Mouse (Mus musculus) kidney, adult 11 months (tissue): ENCODE data around the gene Tfb2m.

ENCODE experiments used
- DNase-seq: peaks from one replicate; pipeline ENCODE4 v3.0.0; 2022

Tfb2m gene

DNA sequence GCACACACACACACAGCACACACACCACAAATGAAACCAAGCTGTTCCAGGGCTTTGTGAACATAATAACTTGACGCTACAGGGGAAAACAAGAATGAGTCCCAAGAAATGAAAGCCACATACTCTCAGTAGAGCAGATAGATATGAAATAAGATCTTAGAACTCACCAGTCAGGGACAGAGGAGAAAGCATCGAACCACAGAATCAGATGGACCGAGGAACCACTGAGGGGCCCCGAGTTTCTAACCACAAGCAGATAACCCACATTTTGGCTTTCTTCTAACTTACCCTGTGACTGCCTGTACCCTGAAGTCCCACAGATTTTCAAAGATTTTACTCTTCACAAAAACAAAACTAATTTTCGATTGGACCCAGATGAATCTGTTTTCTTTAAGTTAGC is 53.2 kb downstream of the Tfb2m start:
- DNase-seq, result no peak

- DNase-seq, result no peak
These were observed 57.5 kb downstream of the Tfb2m start for GRCm38 (mm10) chr1:179488520-179488919.

DNA sequence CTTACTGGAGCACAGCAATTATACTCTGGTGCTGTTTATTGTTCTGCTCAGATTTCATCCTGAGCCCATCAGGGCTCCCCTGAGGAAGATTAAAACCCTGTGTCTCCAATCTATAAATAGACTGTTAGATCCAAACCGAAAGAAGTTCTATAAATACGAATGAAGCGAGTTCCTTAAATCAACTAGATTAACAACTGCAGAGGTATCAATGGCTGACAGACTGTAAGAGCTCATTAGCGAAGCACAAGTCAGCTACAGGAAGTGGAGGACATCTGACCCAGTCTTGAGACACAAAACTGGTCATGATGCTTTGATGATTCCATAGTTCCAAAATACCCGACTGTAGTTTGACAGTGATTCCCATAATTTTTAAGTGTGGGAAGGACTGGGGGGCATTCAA is 58.1 kb downstream of the Tfb2m start:
- DNase-seq, result no peak

DNA sequence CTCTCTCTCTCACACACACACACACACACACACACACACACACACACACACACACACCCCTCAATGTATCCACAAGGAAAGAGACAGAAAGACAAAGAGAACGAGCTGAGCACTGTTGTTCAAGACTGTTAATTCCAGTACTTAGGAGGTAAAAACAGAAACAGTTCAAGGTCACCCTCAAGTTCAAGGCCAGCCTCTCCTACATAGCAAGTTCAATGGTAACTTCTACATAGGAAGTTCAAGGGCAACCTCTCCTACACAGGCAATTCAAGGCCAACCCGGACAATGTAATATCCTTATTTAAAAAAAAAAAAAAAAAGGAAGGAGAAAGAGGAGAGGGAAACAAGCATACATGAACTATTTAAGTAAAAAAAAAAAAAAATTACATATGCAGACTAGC is 58.8 kb downstream of the Tfb2m start:
- DNase-seq, result no peak

- DNase-seq, result no peak
These were observed 60.1 kb downstream of the Tfb2m start for GRCm38 (mm10) chr1:179485784-179486540.

GRCm38 (mm10) chr1:179480862-179481261 is 65.2 kb downstream of the Tfb2m start:
- DNase-seq, result no peak
